Mouse (Mus musculus): ENCODE measurements at regions not wholly inside any gene's neighbourhood (a gene's known extent, or its start where the extent isn't known, plus 50 kb on each side); places are given as distances from the start of the nearest gene placed in this dataset.
A peak's percentile ranks its signal among the peaks of the same experiment; 100 is the strongest.
"Not testable (repeated sequence)": the region's sequence is repeated elsewhere in the genome, so short reads cannot be mapped to it uniquely, and the experiment has no call there.

GRCm38 (mm10) chr1:59425771-59426170 is 56.5 kb upstream of the Fzd7 start:
- not testable (repeated sequence) for H3K27me3 ChIP-seq (ENCODE audit: low read depth, poor library complexity, severe bottlenecking); DNase-seq (ENCODE audit: low spot score); H3K27ac ChIP-seq (replicated peaks); H3K36me3 ChIP-seq; H3K9me3 ChIP-seq (replicated peaks); H3K4me3 ChIP-seq
- 90% methylated on average over 1 of the region's 1 CpGs for WGBS
- peaks cover 57% of the 10 kb centered on the region for H3K4me1 ChIP-seq

GRCm38 (mm10) chr1:59426346-59427203 is 55.6 kb upstream of the Fzd7 start:
- Histone ChIP-seq H3K4me1 (peaks cover 51% of the 10 kb centered on the region), H3K4me3 (no peak overlapping the region), H3K36me3 (no peaks in the 10 kb centered on the region), H3K27ac (replicated peaks) (peak overlapping the region; percentile 63; the same call in 1 of the 2 replicates), H3K9me3 (replicated peaks) (no peaks in the 10 kb centered on the region), H3K27me3 (ENCODE audit: low read depth, poor library complexity, severe bottlenecking) (peaks cover 9% of the 10 kb centered on the region; the same call in 1 of the 2 replicates)
- DNase-seq (ENCODE audit: low spot score) = no peak
- WGBS = 63% methylated on average over 9 of the region's 10 CpGs

GRCm38 (mm10) chr1:59427204-59427557 is 55.0 kb upstream of the Fzd7 start:
- no peak for DNase-seq (ENCODE audit: low spot score)

GRCm38 (mm10) chr1:59429289-59429688 is 52.9 kb upstream of the Fzd7 start:
- H3K27ac ChIP-seq (replicated peaks) = no peak overlapping the region
- WGBS = 85% methylated on average over 4 of the region's 4 CpGs
- no peaks in the 10 kb centered on the region for H3K9me3 ChIP-seq (replicated peaks)
- H3K4me3 ChIP-seq = no peak overlapping the region
- no peaks in the 10 kb centered on the region for H3K36me3 ChIP-seq
- peaks cover 30% of the 10 kb centered on the region for H3K4me1 ChIP-seq
- no peak for DNase-seq (ENCODE audit: low spot score)
- no peaks in the 10 kb centered on the region for H3K27me3 ChIP-seq (ENCODE audit: low read depth, poor library complexity, severe bottlenecking)

More at GRCm38 (mm10) chr1:59427204-59427557, 55.0 kb upstream of the Fzd7 start:
- no peaks in the 10 kb centered on the region for H3K9me3 ChIP-seq (replicated peaks)
- no peak overlapping the region for H3K4me3 ChIP-seq
- H3K36me3 ChIP-seq = no peaks in the 10 kb centered on the region
- whole genome bisulfite sequencing = 48% methylated on average over 5 of the region's 5 CpGs
- H3K27ac ChIP-seq (replicated peaks) = peak overlapping the region; percentile 63
- peaks cover 45% of the 10 kb centered on the region for H3K4me1 ChIP-seq
- peaks cover 3% of the 10 kb centered on the region; the same call in 1 of the 2 replicates for H3K27me3 ChIP-seq (ENCODE audit: low read depth, poor library complexity, severe bottlenecking)

- Histone ChIP-seq H3K27ac (replicated peaks) (no peak overlapping the region), H3K4me1 (peaks cover 21% of the 10 kb centered on the region), H3K36me3 (no peaks in the 10 kb centered on the region), H3K27me3 (ENCODE audit: low read depth, poor library complexity, severe bottlenecking) (no peaks in the 10 kb centered on the region), H3K9me3 (replicated peaks) (no peaks in the 10 kb centered on the region), H3K4me3 (no peak overlapping the region)
- no peak for DNase-seq (ENCODE audit: low spot score)
- WGBS = 95% methylated on average over 3 of the region's 3 CpGs
Measured at GRCm38 (mm10) chr1:59430234-59430633, 52.0 kb upstream of the Fzd7 start.

GRCm38 (mm10) chr1:59430886-59431486 is 51.2 kb upstream of the Fzd7 start:
- H3K36me3 ChIP-seq = no peaks in the 10 kb centered on the region
- no peak overlapping the region for H3K27ac ChIP-seq (replicated peaks)
- no peak overlapping the region for H3K4me3 ChIP-seq
- no peak for DNase-seq (ENCODE audit: low spot score)
- WGBS = 90% methylated on average over 6 of the region's 6 CpGs
- H3K9me3 ChIP-seq (replicated peaks) = no peaks in the 10 kb centered on the region
- H3K27me3 ChIP-seq (ENCODE audit: low read depth, poor library complexity, severe bottlenecking) = no peaks in the 10 kb centered on the region
- H3K4me1 ChIP-seq = peaks cover 19% of the 10 kb centered on the region
